In the genomic region with DNA sequence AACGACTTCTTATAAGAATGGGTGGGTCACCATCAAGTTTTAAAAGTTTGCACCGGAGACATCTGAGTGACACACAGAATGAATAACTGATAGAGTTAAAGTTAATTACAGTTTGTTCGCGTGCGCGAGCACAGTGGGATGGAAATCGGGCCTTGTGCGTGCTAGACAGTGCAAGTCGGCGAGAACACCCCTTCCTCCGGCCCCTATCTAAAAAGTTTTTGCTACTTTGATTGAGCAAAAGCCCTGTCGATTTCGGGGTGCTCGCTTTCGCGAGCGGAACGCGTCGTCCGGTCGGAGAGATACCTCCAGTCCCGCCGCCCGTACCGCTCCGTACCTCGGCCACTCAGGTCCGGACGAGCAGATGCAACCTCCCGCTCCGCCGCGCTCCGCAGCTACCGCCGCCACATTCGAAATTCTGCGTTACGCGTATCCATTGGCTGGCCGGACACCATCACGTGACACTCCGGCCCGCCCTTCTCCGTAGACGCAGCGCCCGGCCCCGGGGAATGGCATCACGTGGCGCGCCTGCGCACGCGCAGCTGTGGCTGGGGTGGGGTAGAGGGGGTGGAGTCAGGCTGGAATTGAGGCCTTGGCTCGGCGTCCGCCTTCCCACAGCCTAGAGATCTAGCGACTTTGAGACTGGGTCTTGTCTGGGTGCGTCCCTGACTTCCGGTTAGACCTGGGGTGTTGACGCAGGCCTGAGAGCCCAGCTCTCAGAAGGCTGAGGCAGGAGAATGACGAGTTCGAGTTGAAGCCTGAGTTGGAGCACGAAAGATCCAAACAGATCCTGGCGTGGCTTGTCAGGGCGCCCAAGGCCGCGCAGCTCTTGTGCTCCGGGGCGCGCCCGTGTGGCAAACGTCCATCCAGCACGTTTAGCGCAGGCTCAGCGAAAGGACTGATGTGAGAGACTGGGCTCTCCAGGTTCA, we compare ENCODE assay signal across 8 mouse cellular contexts. TPM values are rescaled to one million over a fixed set of nuclear protein-coding genes. Genes with fewer than 3 reads are reported as not detected.
A peak's percentile ranks its signal among the peaks of the same experiment; 100 is the strongest.
DNase-seq lines count a peak whose midpoint lies in the region; ATAC-seq lines count a peak whose summit lies in the region.

A gene (minus strand): TSS at position 457 of the 926 bp plus-strand sequence.

- peak; percentile 95 for ATAC-seq in inflammation-experienced regulatory T-cells, adult 6 months
- peak; percentile 94 for ATAC-seq in megakaryocyte-erythroid progenitor cell, adult 5-6 weeks (replicated peaks; ENCODE audit: low FRiP score, low TSS enrichment, poor library complexity, severe bottlenecking)

- intact Hi-C loops in gastrocnemius, postnatal 14 days (cut with DNase I; ENCODE audit: low total_unique reads): no loop called here
- intact Hi-C loops in left cerebral cortex, postnatal 10 days (cut with DNase I): no loop called here

- peak; percentile 97 to 99 for DNase-seq in adrenal gland, adult (ENCODE audit: inconsistent age in 2 of 2, low spot score in 1 of 2)
- DNase-seq in embryo, embryonic 10.5 days (ENCODE audit: low spot score): peak; percentile 98
- peak; percentile 97 for DNase-seq in gastrocnemius, postnatal 14 days
- peak; percentile 94 to 98 for DNase-seq in left cerebral cortex, postnatal 10 days (ENCODE audit: extremely low spot score in 1 of 2, low spot score in 2 of 2)
- peak; percentile 96 for DNase-seq in right cerebral cortex, postnatal 25 days
- DNase-seq in urinary bladder, postnatal 4 days (ENCODE audit: low spot score in 2 of 2): peak; percentile 97 to 98

RNA-seq across cellular contexts. Expression of the gene that starts here (rescaled TPM):
- 1 to 10 TPM in 1 of 2 experiments, under 1 TPM in 1; 0.95 to 1.7 TPM for total RNA-seq in gastrocnemius, postnatal 14 days (2021)
- 10 to 100 TPM in 1 of 3 experiments, 1 to 10 TPM in 2; 1.4 to 35.4 (median 4.2) TPM for polyA plus RNA-seq in inflammation-experienced regulatory T-cells, adult 6 months (2017; shearing (Covaris generic))
- total RNA-seq in left cerebral cortex, postnatal 10 days (2021): under 1 TPM; 0.81 to 0.84 TPM
- 26.3 and 27.9 TPM in 2 replicates for total RNA-seq in megakaryocyte-erythroid progenitor cell, adult 5-6 weeks (2014; fragmentation: Nextera tagmentation)
- 44.7 and 58.5 TPM in 2 replicates for total RNA-seq in megakaryocyte-erythroid progenitor cell, adult 5-6 weeks (2017)

Comparison
In these comparisons a context has a peak if more than half of its experiments do, and no peak if none do; other contexts are left out.
1. Peak in every context shown above with its lines: DNase-seq and ATAC-seq.
2. RNA of the gene that starts here (total RNA-seq): 26.3 to 58.5 TPM in megakaryocyte-erythroid progenitor cell, adult 5-6 weeks; 0.95 to 1.7 TPM in gastrocnemius, postnatal 14 days and 0.81 to 0.84 TPM in left cerebral cortex, postnatal 10 days; every median in the first group is over 10 times any median in the second.
3. Peak in DNase-seq in left cerebral cortex, postnatal 10 days; RNA of the gene not detected or under 1 TPM.